ENCODE assay signal across 23 mouse cellular contexts in the genomic region with DNA sequence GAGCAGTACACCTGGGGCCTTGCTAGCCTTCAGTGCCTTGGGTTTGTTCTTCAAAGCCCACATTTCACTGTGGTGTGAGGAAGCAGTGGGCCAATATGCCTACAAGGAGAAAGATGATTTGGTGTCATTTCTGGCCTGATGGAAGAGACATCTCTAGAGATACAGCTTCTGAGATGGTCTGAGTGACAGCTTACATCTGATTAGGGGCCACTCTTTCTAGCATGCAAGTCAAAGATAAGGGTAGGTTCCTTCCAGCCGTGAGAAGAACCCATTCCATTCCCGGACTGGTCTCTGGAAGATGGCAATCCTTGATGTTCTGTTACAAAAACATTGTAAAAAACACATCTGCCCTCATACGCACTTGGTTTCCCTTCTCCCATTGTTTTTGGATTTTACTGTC.
DNase-seq lines count a peak whose midpoint lies in the region; ATAC-seq and TF ChIP-seq lines count a peak whose summit lies in the region.
"Had no signal": no experiment of that assay in that cellular context is flagged by ENCODE, and none has a peak within 500 bp of the region (broad histone marks: within the 10 kb centered on the region; RNA-seq: fewer than 3 reads in every experiment).

No protein-coding gene starts in this region.

- 0 out of 2 replicates have a peak, but pooled peaks cover under 1% of the 10 kb centered on the region for H3K4me1 ChIP-seq in midbrain, embryonic 11.5 days (ENCODE audit: control insufficient read depth, insufficient read depth, low read length)
- peaks cover 10% of the 10 kb centered on the region for H3K4me1 ChIP-seq in midbrain, embryonic 10.5 days
- H3K4me1 ChIP-seq in MEL (ENCODE audit: control insufficient read depth in 1 of 2, insufficient read depth in 2 of 2, low read length in 2 of 2): peaks cover 18 to 35% of the 10 kb centered on the region in 2 experiments
- no peaks in the 10 kb centered on the region; the same call in 1 of the 2 replicates for H3K4me1 ChIP-seq in hindbrain, embryonic 16.5 days (ENCODE audit: control insufficient read depth, insufficient read depth, low read depth, low read length)

- no peaks in the 10 kb centered on the region for H3K79me2 ChIP-seq in MEL (ENCODE audit: control insufficient read depth, insufficient read depth, low read length, poor library complexity)

- DNase-seq in midbrain, embryonic 11.5 days (ENCODE audit: low spot score, missing footprints): peak; percentile 44
- DNase-seq in midbrain, embryonic 10.5 days (ENCODE audit: low spot score): no peak
- peak; percentile 38 for DNase-seq in MEL (ENCODE audit: low read depth, low spot score)
- DNase-seq in MEL-GATA-1-ER (ENCODE audit: extremely low read depth, low read depth): peak; percentile 7
- DNase-seq in gastrocnemius, adult 8-10 months (ENCODE audit: low spot score in 2 of 2): no peak
- DNase-seq in B cell, adult 2 months: no peak
- DNase-seq: adrenal gland, adult 2 months; adrenal gland, adult 8-10 months; adrenal gland, postnatal 10 days; adrenal gland, postnatal 14 days; adrenal gland, postnatal 25 days; adrenal gland, postnatal 36 days; cerebellum, adult 11 months; cerebellum, adult 11-12 months; cerebellum, adult 18-20 months; cerebellum, adult 2 months; cerebellum, adult 8-10 months had no signal

- no peaks in the 10 kb centered on the region for H3K27me3 ChIP-seq in midbrain, embryonic 11.5 days (ENCODE audit: control insufficient read depth, insufficient read depth, low read length)
- H3K27me3 ChIP-seq in midbrain, embryonic 10.5 days (ENCODE audit: low read depth, poor library complexity, severe bottlenecking): no peaks in the 10 kb centered on the region; the same call in 1 of the 2 replicates
- no peaks in the 10 kb centered on the region for H3K27me3 ChIP-seq in MEL (ENCODE audit: control insufficient read depth in 1 of 2, insufficient read depth in 2 of 2, low read length in 2 of 2)
- H3K27me3 ChIP-seq in hindbrain, embryonic 16.5 days (replicated peaks; ENCODE audit: control insufficient read depth, insufficient read depth, low read length): no peaks in the 10 kb centered on the region
- H3K27me3 ChIP-seq: Patski had no signal

- no peak for TF ChIP-seq RAD21 in MEL (IDR thresholded peaks at IDR 0.05; ENCODE audit: low read depth, low read length)

- TF ChIP-seq POLR2A in MEL (IDR thresholded peaks at IDR 0.05; ENCODE audit: control insufficient read depth in 1 of 2, insufficient read depth in 1 of 2, low read depth in 1 of 2, low read length in 2 of 2, poor library complexity in 1 of 2): no peak

- peak; percentile 69 to 73 for TF ChIP-seq EP300 in MEL (IDR thresholded peaks at IDR 0.05; ENCODE audit: low read depth in 1 of 2, low read length in 2 of 2)

- TF ChIP-seq CTCF in MEL (IDR thresholded peaks at IDR 0.05 in 2 of 3, conservative IDR thresholded peaks at IDR 0.05 in 1 of 3; ENCODE audit: control insufficient read depth in 1 of 3, insufficient read depth in 1 of 3, low read depth in 2 of 3, low read length in 3 of 3, poor library complexity in 1 of 3, severe bottlenecking in 1 of 3): peak in 1 of 3 experiments; percentile 28; a peak in 1 of 6 replicates

- H3K4me2 ChIP-seq in midbrain, embryonic 11.5 days: no peak overlapping the region
- no peak overlapping the region for H3K4me2 ChIP-seq in hindbrain, embryonic 16.5 days (ENCODE audit: low read length)

- H3K9me3 ChIP-seq in midbrain, embryonic 11.5 days (ENCODE audit: control insufficient read depth, low read length): no peaks in the 10 kb centered on the region
- no peaks in the 10 kb centered on the region for H3K9me3 ChIP-seq in midbrain, embryonic 10.5 days (replicated peaks)
- no peaks in the 10 kb centered on the region for H3K9me3 ChIP-seq in MEL (replicated peaks; ENCODE audit: insufficient read depth, low read length)
- no peaks in the 10 kb centered on the region for H3K9me3 ChIP-seq in hindbrain, embryonic 16.5 days (ENCODE audit: control insufficient read depth, low read length)
- H3K9me3 ChIP-seq: G1E had no signal

- H3K36me3 ChIP-seq in midbrain, embryonic 11.5 days (ENCODE audit: control insufficient read depth, insufficient read depth, low read length): no peaks in the 10 kb centered on the region
- H3K36me3 ChIP-seq in midbrain, embryonic 10.5 days: no peaks in the 10 kb centered on the region
- peaks cover 0 to 34% of the 10 kb centered on the region in 2 experiments; a peak in 2 of 4 replicates for H3K36me3 ChIP-seq in MEL (ENCODE audit: control insufficient read depth in 1 of 2, insufficient read depth in 2 of 2, low read length in 2 of 2)
- no peaks in the 10 kb centered on the region for H3K36me3 ChIP-seq in hindbrain, embryonic 16.5 days (ENCODE audit: control insufficient read depth, insufficient read depth, low read length)
- H3K36me3 ChIP-seq: G1E had no signal

- no peak for ATAC-seq in midbrain, embryonic 11.5 days (ENCODE audit: low FRiP score)
- ATAC-seq in common myeloid progenitor, adult 5-6 weeks (replicated peaks; ENCODE audit: low read depth, poor library complexity, severe bottlenecking): 0 out of 2 replicates have a peak, but pooled peaks have one; percentile 25
- no peak for ATAC-seq in hindbrain, embryonic 16.5 days
- ATAC-seq: activated CD4-positive, CD25-positive, alpha-beta regulatory T cell, adult 4 months; CD4-positive, CD25-positive, alpha-beta regulatory T cell, adult 4 months; Patski had no signal

- WGBS in midbrain, embryonic 11.5 days: 93% methylated on average over 3 of the region's 3 CpGs
- 84% methylated on average over 3 of the region's 3 CpGs for WGBS in midbrain, embryonic 10.5 days
- 93% methylated on average over 3 of the region's 3 CpGs for WGBS in hindbrain, embryonic 16.5 days

- H3K4me3 ChIP-seq in midbrain, embryonic 11.5 days (ENCODE audit: low read depth, low read length): no peak overlapping the region
- H3K4me3 ChIP-seq in midbrain, embryonic 10.5 days: no peak overlapping the region
- H3K4me3 ChIP-seq in MEL (ENCODE audit: control insufficient read depth in 1 of 2, insufficient read depth in 1 of 2, low read depth in 2 of 2, low read length in 2 of 2): no peak overlapping the region
- H3K4me3 ChIP-seq in hindbrain, embryonic 16.5 days (ENCODE audit: low read length): no peak overlapping the region

- no peak overlapping the region for H3K9ac ChIP-seq in midbrain, embryonic 11.5 days (ENCODE audit: low read length)
- no peak overlapping the region for H3K9ac ChIP-seq in MEL (ENCODE audit: control insufficient read depth, low read depth, low read length, poor library complexity, severe bottlenecking)
- no peak overlapping the region for H3K9ac ChIP-seq in hindbrain, embryonic 16.5 days (ENCODE audit: low read depth, low read length)

- H3K27ac ChIP-seq in midbrain, embryonic 11.5 days (ENCODE audit: low read depth, low read length): no peak overlapping the region
- H3K27ac ChIP-seq in midbrain, embryonic 10.5 days (replicated peaks): no peak overlapping the region
- peak overlapping the region; percentile 22 for H3K27ac ChIP-seq in MEL (ENCODE audit: control insufficient read depth, low read depth, low read length)
- H3K27ac ChIP-seq in hindbrain, embryonic 16.5 days (ENCODE audit: low read depth, low read length): no peak overlapping the region

TF ChIP-seq in MEL, 35 proteins besides CTCF, POLR2A, EP300 and RAD21 (continues in another document):
- TF ChIP-seq MXI1 (IDR thresholded peaks at IDR 0.05; ENCODE audit: low read depth, low read length) (no peak), NELFE (IDR thresholded peaks at IDR 0.05; ENCODE audit: low read depth, low read length) (no peak), MAX (IDR thresholded peaks at IDR 0.05; ENCODE audit: low read length) (no peak), TBP (IDR thresholded peaks at IDR 0.05; ENCODE audit: low read depth, low read length) (no peak), ETS1 (IDR thresholded peaks at IDR 0.05; ENCODE audit: low read depth, low read length) (peak; percentile 59), CHD2 (IDR thresholded peaks at IDR 0.05; ENCODE audit: low read length) (no peak), BHLHE40 (IDR thresholded peaks at IDR 0.05; ENCODE audit: borderline replicate concordance, low read depth, low read length) (no peak), SMC3 (IDR thresholded peaks at IDR 0.05; ENCODE audit: low read depth, low read length) (no peak), NRF1 (IDR thresholded peaks at IDR 0.05; ENCODE audit: insufficient read depth, low read depth, low read length, poor library complexity, severe bottlenecking) (no peak), GABPA (IDR thresholded peaks at IDR 0.05; ENCODE audit: low read depth, low read length) (no peak), MEF2A (IDR thresholded peaks at IDR 0.05; ENCODE audit: extremely low read depth, insufficient replicate concordance, low read depth, low read length, poor library complexity, severe bottlenecking) (no peak), JUND (IDR thresholded peaks at IDR 0.05; ENCODE audit: low read depth, low read length) (no peak), MAFK (IDR thresholded peaks at IDR 0.05; ENCODE audit: borderline replicate concordance, low read depth, low read length) (no peak), E2F4 (IDR thresholded peaks at IDR 0.05; ENCODE audit: borderline replicate concordance, low read depth, low read length) (no peak), ZMIZ1 (IDR thresholded peaks at IDR 0.05; ENCODE audit: low read depth, low read length) (no peak), POLR2AphosphoS2 (IDR thresholded peaks at IDR 0.05; ENCODE audit: low read length) (no peak), ZNF384 (IDR thresholded peaks at IDR 0.05; ENCODE audit: low read depth, low read length) (no peak), TCF12 (IDR thresholded peaks at IDR 0.05; ENCODE audit: low read depth, low read length) (peak; percentile 88), ELF1 (IDR thresholded peaks at IDR 0.05; ENCODE audit: low read depth, low read length) (no peak), POLR2AphosphoS5 (IDR thresholded peaks at IDR 0.05; ENCODE audit: borderline replicate concordance, low read depth, low read length) (no peak), TAL1 (IDR thresholded peaks at IDR 0.05; ENCODE audit: low read length) (0 out of 2 replicates have a peak, but pooled peaks have one; percentile 22), MAZ (IDR thresholded peaks at IDR 0.05; ENCODE audit: low read depth, low read length) (no peak), GATA1 (IDR thresholded peaks at IDR 0.05; ENCODE audit: low read depth, low read length) (peak; percentile 83), CHD1 (IDR thresholded peaks at IDR 0.05; ENCODE audit: low read depth, low read length) (no peak), RCOR1 (IDR thresholded peaks at IDR 0.05; ENCODE audit: low read depth, low read length) (no peak), ZKSCAN1 (IDR thresholded peaks at IDR 0.05; ENCODE audit: low read depth, low read length) (no peak), ZC3H11A (IDR thresholded peaks at IDR 0.05; ENCODE audit: low read depth, low read length) (no peak), MYB (IDR thresholded peaks at IDR 0.05; ENCODE audit: low read depth, low read length) (no peak), USF1 (IDR thresholded peaks at IDR 0.05; ENCODE audit: low read depth, low read length) (no peak)

Comparison
In these comparisons a context has a peak if more than half of its experiments do, and no peak if none do; other contexts are left out.
1. DNase-seq: peak in midbrain, embryonic 11.5 days (single experiment), MEL (single experiment) and MEL-GATA-1-ER (single experiment); none in midbrain, embryonic 10.5 days (single experiment), gastrocnemius, adult 8-10 months (0 of 2) and B cell, adult 2 months (0 of 2).